In genomic region chr9:72155250-72156138, GRCm38 (mm10) we compare ENCODE assay signal across 8 mouse cellular contexts. TPM values are rescaled to one million over a fixed set of nuclear protein-coding genes. Genes with fewer than 3 reads are reported as not detected.
DNase-seq lines count a peak whose midpoint lies in the region; ATAC-seq lines count a peak whose summit lies in the region.

No protein-coding gene starts in this region.

- no peak for DNase-seq in lung, postnatal 25 days (ENCODE audit: low spot score)
- DNase-seq in embryo, embryonic 9.5 days (ENCODE audit: extremely low spot score) = peak; percentile 19
- DNase-seq in midbrain, embryonic 11.5 days (ENCODE audit: low spot score, missing footprints) = peak; percentile 95
- DNase-seq in gastrocnemius, postnatal 4 days (ENCODE audit: low spot score in 2 of 2) = no peak
- no peak for DNase-seq in gastrocnemius, adult 8-10 months (ENCODE audit: low spot score in 2 of 2)

- peaks cover 6% of the 10 kb centered on the region; the same call in 1 of the 2 replicates for H3K4me1 ChIP-seq in lung, embryonic 16.5 days (replicated peaks; ENCODE audit: control insufficient read depth, insufficient read depth, low read length)
- H3K4me1 ChIP-seq in hindbrain, embryonic 13.5 days (replicated peaks) = peaks cover 13% of the 10 kb centered on the region; the same call in 1 of the 2 replicates
- peaks cover 5% of the 10 kb centered on the region for H3K4me1 ChIP-seq in midbrain, embryonic 11.5 days (ENCODE audit: control insufficient read depth, insufficient read depth, low read length)

- no peaks in the 10 kb centered on the region for H3K9me3 ChIP-seq in lung, embryonic 16.5 days (ENCODE audit: control insufficient read depth, low read length)
- no peaks in the 10 kb centered on the region; the same call in 1 of the 2 replicates for H3K9me3 ChIP-seq in hindbrain, embryonic 13.5 days
- H3K9me3 ChIP-seq in midbrain, embryonic 11.5 days (ENCODE audit: control insufficient read depth, low read length) = no peaks in the 10 kb centered on the region; the same call in 1 of the 2 replicates

- no peak for ATAC-seq in lung, embryonic 16.5 days (ENCODE audit: low read depth)
- ATAC-seq in hindbrain, embryonic 13.5 days (ENCODE audit: low FRiP score) = no peak
- ATAC-seq in midbrain, embryonic 11.5 days (ENCODE audit: low FRiP score) = peak; percentile 46
- ATAC-seq in activated CD4-positive, CD25-positive, alpha-beta regulatory T cell, adult 4 months = no peak

- H3K27me3 ChIP-seq in lung, embryonic 16.5 days (ENCODE audit: control insufficient read depth, insufficient read depth, low read depth, low read length) = no peaks in the 10 kb centered on the region
- no peaks in the 10 kb centered on the region for H3K27me3 ChIP-seq in hindbrain, embryonic 13.5 days
- no peaks in the 10 kb centered on the region for H3K27me3 ChIP-seq in midbrain, embryonic 11.5 days (ENCODE audit: control insufficient read depth, insufficient read depth, low read length)

- H3K4me3 ChIP-seq in lung, embryonic 16.5 days (ENCODE audit: low read length) = peak overlapping the region; percentile 39
- peak overlapping the region; percentile 31 for H3K4me3 ChIP-seq in hindbrain, embryonic 13.5 days
- H3K4me3 ChIP-seq in midbrain, embryonic 11.5 days (ENCODE audit: low read depth, low read length) = peak overlapping the region; percentile 13; the same call in 1 of the 2 replicates

- H3K9ac ChIP-seq in lung, embryonic 16.5 days (ENCODE audit: low read length) = peak overlapping the region; percentile 29
- peak overlapping the region; percentile 40 for H3K9ac ChIP-seq in hindbrain, embryonic 13.5 days
- H3K9ac ChIP-seq in midbrain, embryonic 11.5 days (ENCODE audit: low read length) = peak overlapping the region; percentile 31; the same call in 1 of the 2 replicates

- peak overlapping the region; percentile 51 for H3K4me2 ChIP-seq in lung, embryonic 16.5 days (ENCODE audit: low read depth, low read length)
- H3K4me2 ChIP-seq in hindbrain, embryonic 13.5 days = peak overlapping the region; percentile 54
- H3K4me2 ChIP-seq in midbrain, embryonic 11.5 days = peak overlapping the region; percentile 43

- WGBS in lung, embryonic 16.5 days = 13% methylated on average over 21 of the region's 21 CpGs
- 11% methylated on average over 21 of the region's 21 CpGs for WGBS in hindbrain, embryonic 13.5 days
- 13% methylated on average over 21 of the region's 21 CpGs for WGBS in midbrain, embryonic 11.5 days

- H3K27ac ChIP-seq in lung, embryonic 16.5 days (ENCODE audit: low read length) = no peak overlapping the region
- H3K27ac ChIP-seq in hindbrain, embryonic 13.5 days = no peak overlapping the region
- peak overlapping the region; percentile 41 for H3K27ac ChIP-seq in midbrain, embryonic 11.5 days (ENCODE audit: low read depth, low read length)

- H3K36me3 ChIP-seq in lung, embryonic 16.5 days (ENCODE audit: control insufficient read depth, insufficient read depth, low read length) = no peaks in the 10 kb centered on the region
- H3K36me3 ChIP-seq in hindbrain, embryonic 13.5 days = no peaks in the 10 kb centered on the region
- H3K36me3 ChIP-seq in midbrain, embryonic 11.5 days (ENCODE audit: control insufficient read depth, insufficient read depth, low read length) = no peaks in the 10 kb centered on the region

RNA-seq across cellular contexts. Expression of gene Tcf12, which starts 43.8 kb away (rescaled TPM):
- 54.9 and 60.4 TPM in 2 replicates for polyA plus RNA-seq in lung, embryonic 16.5 days (2015; fragmentation: Nextera tagmentation; extraction: Ambion mirVana)
- 123 and 141 TPM in 2 replicates for polyA plus RNA-seq in hindbrain, embryonic 13.5 days (2015; fragmentation: Nextera tagmentation; extraction: Ambion mirVana)
- polyA plus RNA-seq in midbrain, embryonic 11.5 days (2014; fragmentation: Nextera tagmentation; extraction: Ambion mirVana) = 211 and 233 TPM in 2 replicates
- total RNA-seq in gastrocnemius, postnatal 4 days (2021) = 100 to 1,000 TPM; 120 to 131 TPM
- total RNA-seq in gastrocnemius, adult 8-10 months (2022) = 10 to 100 TPM; 16.6 to 26.1 (median 23.5) TPM
- 10 to 100 TPM; 29.9 to 36.7 TPM for polyA plus RNA-seq in activated CD4-positive, CD25-positive, alpha-beta regulatory T cell, adult 4 months (2017; shearing (Covaris generic))

Comparison
In these comparisons a context has a peak if more than half of its experiments do, and no peak if none do; other contexts are left out.
1. DNase-seq: peak in embryo, embryonic 9.5 days (single experiment) and midbrain, embryonic 11.5 days (single experiment); none in lung, postnatal 25 days (single experiment), gastrocnemius, postnatal 4 days (0 of 2) and gastrocnemius, adult 8-10 months (0 of 2).
2. Peak in every context shown above with its lines, with median percentiles within 50 percentile points of each other: H3K4me2 ChIP-seq, H3K4me3 ChIP-seq and H3K9ac ChIP-seq.